Mouse (Mus musculus) midbrain, embryonic 16.5 days (tissue): Measurements from ENCODE around the gene Olfr465-ps1. TPM values are rescaled to one million over a fixed set of nuclear protein-coding genes. Genes with fewer than 3 reads are reported as not detected.

ENCODE experiments used
- ATAC-seq: fragments of 200-750 bp; cut with Nextera tagmentation; 2 replicates; pipeline ENCODE4 v1.8.0; 2017; ENCODE audit warnings: moderate TSS enrichment
- H3K27ac ChIP-seq: fragments of 300-500 bp; sonication (generic); 2 replicates; pipeline ENCODE4 v1.5.1; 2014; ENCODE audit warnings: mild to moderate bottlenecking, low read length, mixed read lengths
- H3K27me3 ChIP-seq: fragments of 300-500 bp; sonication (generic); 2 replicates; pipeline ENCODE4 v1.6.1; 2014; ENCODE audit warnings: low read depth, low read length, mixed read lengths; ENCODE audit not compliant: control insufficient read depth, insufficient read depth
- H3K36me3 ChIP-seq: fragments of 300-500 bp; sonication (generic); 2 replicates; pipeline ENCODE4 v1.6.1; 2014; ENCODE audit warnings: mild to moderate bottlenecking, low read length, moderate library complexity, mixed read lengths; ENCODE audit not compliant: control insufficient read depth, insufficient read depth
- H3K4me1 ChIP-seq: fragments of 300-500 bp; sonication (generic); 2 replicates; pipeline ENCODE4 v1.6.1; 2014; ENCODE audit warnings: mild to moderate bottlenecking, low read length, mixed read lengths; ENCODE audit not compliant: control insufficient read depth, insufficient read depth
- H3K4me2 ChIP-seq: fragments of 300-500 bp; sonication (generic); 2 replicates; pipeline ENCODE4 v1.6.1; 2014; ENCODE audit warnings: mild to moderate bottlenecking, low read length, mixed read lengths
- H3K4me3 ChIP-seq: fragments of 300-500 bp; sonication (generic); 2 replicates; pipeline ENCODE4 v1.5.1; 2014; ENCODE audit warnings: low read depth, mild to moderate bottlenecking, low read length, moderate library complexity, mixed read lengths
- H3K9ac ChIP-seq: fragments of 300-500 bp; sonication (generic); 2 replicates; pipeline ENCODE4 v1.6.1; 2014; ENCODE audit warnings: low read depth, low read length, mixed read lengths
- H3K9me3 ChIP-seq: fragments of 300-500 bp; sonication (generic); replicated peaks from 2 replicates; pipeline ENCODE4 v1.6.1; 2014; ENCODE audit warnings: mild to moderate bottlenecking, low read length, mixed read lengths; ENCODE audit not compliant: control insufficient read depth, poor library complexity, severe bottlenecking
- WGBS: fragments of 180-500 bp; shearing (Covaris S2); extraction: QIAGEN DNeasy Blood & Tissue Kit; methylation state at CpG from one replicate; pipeline ENCODE4 v1.1.7; 2014; 5-methylcytosine and 5-hydroxymethylcytosine counted together
- polyA plus RNA-seq: library from polyadenylated mRNA; unstranded; fragments of >200 nt; fragmentation: Nextera tagmentation; extraction: Ambion mirVana; gene quantifications from 2 replicates; pipeline ENCODE4 v1.2.1, GENCODE M21; 2015

Olfr465-ps1 gene
- not detected in 2 replicates for polyA plus RNA-seq

DNA sequence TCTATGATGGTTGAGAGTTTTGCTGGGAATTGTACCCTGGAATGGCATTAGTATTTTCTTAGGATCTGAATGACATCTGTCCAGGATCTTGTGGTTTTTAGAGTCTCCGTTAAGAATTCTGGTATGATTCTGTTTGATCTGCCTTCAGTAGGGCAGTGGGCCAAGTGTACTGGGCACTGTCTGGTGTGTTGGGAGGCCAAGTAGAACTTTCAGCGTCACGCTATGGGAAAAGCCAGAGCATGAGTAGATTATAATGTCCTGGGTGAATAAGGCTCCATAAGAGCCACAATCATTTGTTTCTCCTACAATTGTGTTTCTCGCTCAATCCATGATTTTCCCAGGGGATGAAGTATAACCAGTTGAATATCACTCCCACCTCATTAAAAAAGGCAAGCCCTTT is at the start of gene Olfr465-ps1:
Olfr465-ps1 (plus strand) TSS at position 301 of the 400 bp plus-strand sequence.
- Histone ChIP-seq H3K9ac (no peak within 1 kb of the TSS), H3K4me1 (no peaks in the 10 kb centered on the region), H3K27ac (no peak within 1 kb of the TSS), H3K36me3 (no peaks in the 10 kb centered on the region), H3K4me3 (no peak within 1 kb of the TSS), H3K27me3 (no peaks in the 10 kb centered on the region), H3K9me3 (no peaks in the 10 kb centered on the region), H3K4me2 (no peak within 1 kb of the TSS)
- no peak for ATAC-seq
- WGBS = 82% methylated on average over 4 of the region's 4 CpGs

DNA sequence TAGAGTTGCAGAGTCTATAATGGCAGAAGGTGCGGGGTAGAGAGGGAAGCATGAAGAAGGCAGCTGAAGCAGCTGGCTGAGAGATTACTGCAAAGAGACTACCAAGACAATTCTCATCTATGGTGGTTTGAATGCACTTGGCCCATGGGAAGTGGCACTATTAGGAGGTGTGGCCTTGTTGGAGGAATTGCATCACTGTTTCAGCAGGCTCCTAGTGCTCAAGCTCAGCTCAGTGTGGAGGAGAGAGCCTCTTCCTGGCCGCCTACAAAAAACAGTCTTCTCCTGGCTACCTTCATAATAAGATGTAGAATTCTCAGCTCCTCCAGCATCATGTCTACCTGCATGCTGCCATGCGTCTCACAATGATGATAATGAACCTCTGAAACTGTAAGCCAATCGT is 42.0 kb upstream of the Olfr465-ps1 start:
- no peaks in the 10 kb centered on the region for H3K27me3 ChIP-seq
- peaks cover 8% of the 10 kb centered on the region for H3K36me3 ChIP-seq
- 98% methylated on average over 4 of the region's 4 CpGs for WGBS
- H3K9ac ChIP-seq = no peak overlapping the region
- H3K9me3 ChIP-seq = peaks cover 4% of the 10 kb centered on the region; the same call in 1 of the 2 replicates
- no peak overlapping the region for H3K27ac ChIP-seq
- H3K4me1 ChIP-seq = no peaks in the 10 kb centered on the region
- H3K4me3 ChIP-seq = no peak overlapping the region
- ATAC-seq = no peak
- H3K4me2 ChIP-seq = no peak overlapping the region

DNA sequence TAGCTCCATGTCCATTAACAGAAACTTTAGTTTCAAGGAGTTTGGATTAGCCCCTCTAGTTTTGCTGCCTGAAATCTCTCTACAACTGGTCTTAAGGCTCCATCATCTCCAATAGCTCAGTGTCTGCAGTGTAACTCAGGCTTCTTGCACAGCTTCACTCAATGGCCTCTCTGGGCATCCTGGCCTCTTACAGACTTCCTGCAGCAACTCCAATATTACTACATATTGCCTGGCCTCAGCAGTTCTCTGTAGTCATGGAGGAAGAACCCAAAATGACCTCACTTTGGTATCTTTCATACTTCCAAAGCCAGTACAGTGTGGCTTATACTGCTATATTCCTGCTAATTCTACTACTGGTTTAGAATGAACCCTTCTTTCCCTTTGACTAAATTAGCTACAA is 40.9 kb upstream of the Olfr465-ps1 start:
- H3K36me3 ChIP-seq = peaks cover 10% of the 10 kb centered on the region
- H3K9ac ChIP-seq = no peak overlapping the region
- H3K27ac ChIP-seq = no peak overlapping the region
- no peaks in the 10 kb centered on the region for H3K4me1 ChIP-seq
- ATAC-seq = no peak
- H3K4me2 ChIP-seq = no peak overlapping the region
- no peak overlapping the region for H3K4me3 ChIP-seq
- H3K27me3 ChIP-seq = no peaks in the 10 kb centered on the region
- H3K9me3 ChIP-seq = peaks cover 6% of the 10 kb centered on the region; the same call in 1 of the 2 replicates

DNA sequence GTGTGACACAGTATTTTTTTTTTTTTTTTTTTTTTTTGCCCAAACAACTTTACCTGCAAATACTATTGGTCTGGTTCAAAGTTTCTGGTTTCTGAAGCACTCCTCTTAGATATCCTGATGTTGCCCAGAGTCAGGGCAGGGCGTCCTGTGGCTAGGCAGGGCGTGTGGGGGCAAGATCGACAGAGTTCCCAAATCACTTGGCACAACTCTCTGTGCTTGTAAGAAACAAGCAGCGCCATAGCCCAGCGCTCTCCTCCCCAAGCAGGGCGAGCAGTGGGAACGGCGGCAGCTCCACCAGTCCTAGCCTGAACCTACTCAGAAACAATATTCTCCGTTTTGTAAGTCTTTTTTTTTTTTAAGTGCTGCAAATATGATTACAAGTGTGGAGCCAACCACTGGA is 37.2 kb upstream of the Olfr465-ps1 start:
- H3K4me3 ChIP-seq = no peak overlapping the region
- no peak for ATAC-seq
- no peak overlapping the region for H3K27ac ChIP-seq
- peaks cover 4% of the 10 kb centered on the region; the same call in 1 of the 2 replicates for H3K36me3 ChIP-seq
- H3K27me3 ChIP-seq = no peaks in the 10 kb centered on the region
- H3K4me2 ChIP-seq = no peak overlapping the region
- H3K4me1 ChIP-seq = no peaks in the 10 kb centered on the region
- no peak overlapping the region for H3K9ac ChIP-seq
- 96% methylated on average over 9 of the region's 9 CpGs for WGBS
- H3K9me3 ChIP-seq = peaks cover 12% of the 10 kb centered on the region; the same call in 1 of the 2 replicates

DNA sequence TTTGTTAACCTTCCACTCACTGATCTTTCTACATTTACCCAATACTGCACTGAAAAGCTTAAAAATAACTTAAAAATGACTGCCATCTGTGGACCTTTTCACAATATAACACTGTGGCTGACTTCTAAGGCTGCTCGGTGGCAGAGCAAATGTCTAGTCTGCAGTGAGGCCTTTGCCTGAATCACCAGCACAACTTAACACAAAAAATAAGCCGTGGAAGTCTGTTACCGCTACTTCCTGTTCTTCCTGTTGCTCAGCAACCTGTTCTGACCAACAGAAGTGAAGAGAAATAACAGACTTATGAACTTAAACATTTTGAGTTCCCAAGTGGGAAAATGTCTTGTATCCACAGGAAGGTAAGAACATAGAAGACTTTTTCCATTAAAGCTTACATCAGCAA is 36.7 kb upstream of the Olfr465-ps1 start:
- Histone ChIP-seq H3K4me2 (no peak overlapping the region), H3K9me3 (peaks cover 16% of the 10 kb centered on the region; the same call in 1 of the 2 replicates)

DNA sequence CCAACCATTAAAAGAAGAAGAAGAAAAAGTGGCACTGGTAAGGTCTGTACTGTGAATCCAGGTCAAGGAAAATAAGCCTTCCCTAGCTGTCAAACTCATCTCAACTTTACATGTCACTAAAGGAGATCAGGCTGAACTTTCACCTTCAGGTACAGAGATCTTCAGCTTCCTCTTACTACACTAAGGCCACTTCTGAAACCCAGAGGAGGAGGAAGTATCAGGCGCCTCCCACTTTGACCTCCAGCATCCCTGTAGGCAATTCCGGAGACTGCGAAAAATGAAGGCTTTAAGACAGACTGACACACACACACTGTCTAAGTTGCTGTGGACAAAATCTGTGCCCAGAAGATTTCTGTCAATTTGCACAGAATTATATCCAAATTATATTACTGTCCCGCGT is 25.9 kb upstream of the Olfr465-ps1 start:
- Histone ChIP-seq H3K27ac (peak overlapping the region; percentile 77; the same call in 1 of the 2 replicates), H3K27me3 (no peaks in the 10 kb centered on the region), H3K36me3 (no peaks in the 10 kb centered on the region; the same call in 1 of the 2 replicates), H3K4me2 (peak overlapping the region; percentile 95), H3K9ac (peak overlapping the region; percentile 82), H3K9me3 (no peaks in the 10 kb centered on the region), H3K4me3 (peak overlapping the region; percentile 63), H3K4me1 (peaks cover 13% of the 10 kb centered on the region)
- WGBS = 1% methylated on average over 5 of the region's 5 CpGs
- ATAC-seq = peak; percentile 1; the same call in 1 of the 2 replicates

More for the DNA sequence above, 36.7 kb upstream of the Olfr465-ps1 start:
- 95% methylated on average over 3 of the region's 3 CpGs for WGBS
- Histone ChIP-seq H3K9ac (no peak overlapping the region), H3K27ac (no peak overlapping the region), H3K4me1 (no peaks in the 10 kb centered on the region), H3K4me3 (no peak overlapping the region), H3K27me3 (no peaks in the 10 kb centered on the region), H3K36me3 (peaks cover 6% of the 10 kb centered on the region; the same call in 1 of the 2 replicates)
- no peak for ATAC-seq

DNA sequence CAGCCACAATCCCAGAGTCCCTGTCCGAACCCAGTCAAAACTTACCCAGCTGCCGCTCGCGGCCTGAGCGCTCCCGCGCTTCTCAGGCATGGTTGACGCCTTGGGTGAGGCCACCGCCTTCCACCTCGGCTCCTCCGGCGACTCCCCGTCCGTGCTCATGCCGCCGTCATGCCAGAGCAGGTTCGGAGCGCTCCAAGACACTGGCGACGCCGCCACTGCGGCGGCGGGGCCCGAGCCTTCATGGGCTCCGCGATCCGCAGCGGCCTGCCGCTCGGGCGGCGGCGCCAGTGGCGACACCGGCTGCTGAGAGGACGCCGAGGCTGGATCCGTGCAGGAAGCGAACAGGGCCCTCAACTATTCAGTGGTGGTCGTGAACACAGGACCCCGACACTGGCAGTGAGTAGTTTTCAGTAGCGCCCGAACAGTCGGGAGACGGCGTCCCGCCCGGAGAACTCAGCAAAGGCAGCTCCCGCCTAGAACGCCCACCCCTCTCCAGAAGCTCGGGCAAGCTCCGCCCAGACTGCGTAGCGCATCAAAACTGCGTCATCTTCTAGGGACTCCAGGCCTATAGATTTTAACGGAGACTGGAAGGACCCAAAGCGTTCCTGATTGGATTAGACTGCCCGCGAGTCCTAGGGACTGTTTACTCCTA is 25.3 kb upstream of the Olfr465-ps1 start, which contains the start of gene Mfsd14b:
Mfsd14b (minus strand) TSS at position 517 of the 652 bp plus-strand sequence.
- Histone ChIP-seq H3K4me2 (peak within 1 kb of the TSS; percentile 95), H3K4me1 (peaks cover 13% of the 10 kb centered on the region), H3K27me3 (no peaks in the 10 kb centered on the region), H3K9ac (peak within 1 kb of the TSS; percentile 82), H3K9me3 (no peaks in the 10 kb centered on the region), H3K27ac (peak within 1 kb of the TSS; percentile 77), H3K4me3 (peak within 1 kb of the TSS; percentile 63), H3K36me3 (no peaks in the 10 kb centered on the region; the same call in 1 of the 2 replicates)
- under 1% methylated on average over 60 of the region's 60 CpGs for WGBS
- ATAC-seq = peak; percentile 99

DNA sequence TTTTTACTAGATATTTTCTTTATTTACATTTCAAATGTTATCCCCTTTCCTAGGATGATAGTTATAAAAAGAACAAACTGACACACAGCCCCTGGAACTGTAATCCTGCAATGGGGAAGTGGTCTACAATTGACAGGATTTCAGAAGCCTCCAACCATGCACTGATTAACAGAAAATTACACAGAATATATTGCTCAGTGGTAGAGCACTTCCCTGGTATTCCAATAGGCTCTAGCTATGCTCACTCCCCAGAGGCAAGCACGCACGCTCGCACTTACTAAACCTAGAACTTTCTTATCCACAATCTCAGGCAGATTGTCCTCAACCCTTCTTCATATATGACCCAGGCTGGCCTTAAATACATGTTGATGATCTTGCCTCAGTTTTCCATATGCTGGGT is 24.6 kb upstream of the Olfr465-ps1 start:
- H3K9ac ChIP-seq = peak overlapping the region; percentile 82
- peaks cover 13% of the 10 kb centered on the region for H3K4me1 ChIP-seq
- H3K4me3 ChIP-seq = peak overlapping the region; percentile 63
- ATAC-seq = peak; percentile 76
- no peaks in the 10 kb centered on the region for H3K36me3 ChIP-seq
- H3K4me2 ChIP-seq = peak overlapping the region; percentile 59
- H3K27ac ChIP-seq = peak overlapping the region; percentile 77
- 63% methylated on average over 3 of the region's 3 CpGs for WGBS
- H3K27me3 ChIP-seq = no peaks in the 10 kb centered on the region
- H3K9me3 ChIP-seq = no peaks in the 10 kb centered on the region

DNA sequence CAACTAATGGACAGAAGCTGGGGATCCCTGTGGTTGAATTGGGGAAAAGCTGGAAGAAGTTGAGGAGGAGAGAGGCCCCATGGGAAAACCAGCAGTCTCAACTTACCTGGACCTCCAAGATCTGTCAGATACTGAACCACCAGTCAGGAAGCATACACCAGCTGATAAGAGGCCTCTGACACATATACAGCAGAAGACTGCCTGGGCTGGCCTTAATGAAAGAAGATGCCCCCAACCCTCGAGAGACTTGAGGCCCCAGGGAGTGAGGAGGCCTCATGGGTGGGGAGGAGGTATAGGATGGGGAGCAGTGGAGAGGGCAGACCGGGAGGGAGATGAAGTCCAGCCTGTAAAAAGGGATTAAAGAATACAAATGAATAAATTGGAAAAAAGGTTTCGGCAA is 16.9 kb upstream of the Olfr465-ps1 start:
- no peaks in the 10 kb centered on the region for H3K36me3 ChIP-seq
- H3K27ac ChIP-seq = no peak overlapping the region
- no peak overlapping the region for H3K9ac ChIP-seq
- no peaks in the 10 kb centered on the region for H3K4me1 ChIP-seq
- H3K27me3 ChIP-seq = no peaks in the 10 kb centered on the region
- H3K4me2 ChIP-seq = no peak overlapping the region
- no peak overlapping the region for H3K4me3 ChIP-seq
- H3K9me3 ChIP-seq = no peaks in the 10 kb centered on the region
- WGBS = 61% methylated on average over 3 of the region's 3 CpGs
- no peak for ATAC-seq
